Mouse (Mus musculus): ENCODE data around the gene Olfr1347. TPM values are rescaled to one million over a fixed set of nuclear protein-coding genes. Genes with fewer than 3 reads are reported as not detected.

Olfr1347 gene
- polyA plus RNA-seq (2015; fragmentation: Nextera tagmentation; extraction: Ambion mirVana) = not detected in 2 replicates

GRCm38 (mm10) chr7:6499655-6500054 is at the start of gene Olfr1347:
Gene Olfr1347, minus strand, starts transcription at chr7:6499755.

GRCm38 (mm10) chr7:6522850-6523249 is 23.3 kb upstream of the Olfr1347 start, which contains the start of gene Olfr1349:
Gene Olfr1349, minus strand, starts transcription at chr7:6522950.

GRCm38 (mm10) chr7:6508648-6509047 is 9.1 kb upstream of the Olfr1347 start, which contains the start of gene Olfr1348:
Gene Olfr1348, minus strand, starts transcription at chr7:6508748.

GRCm38 (mm10) chr7:6486841-6487240 is 12.7 kb downstream of the Olfr1347 start, which contains the start of gene Olfr5:
Gene Olfr5, minus strand, starts transcription at chr7:6486941.

GRCm38 (mm10) chr7:6466951-6467350 is 32.6 kb downstream of the Olfr1347 start, which contains the start of gene Olfr1346:
Gene Olfr1346, plus strand, starts transcription at chr7:6467101.

GRCm38 (mm10) chr7:6455868-6456267 is 43.7 kb downstream of the Olfr1347 start, which contains the start of gene Olfr1336:
Gene Olfr1336, plus strand, starts transcription at chr7:6456168.

GRCm38 (mm10) chr7:6438388-6438787 is 61.2 kb downstream of the Olfr1347 start, which contains the start of gene Olfr1344:
Gene Olfr1344, plus strand, starts transcription at chr7:6438688.

Other genes with a start within 250 kb of the Olfr1347 start
- gene Epp13, start 247.0 kb downstream of the Olfr1347 start, polyA plus RNA-seq (2015; fragmentation: Nextera tagmentation; extraction: Ambion mirVana) = not detected in 2 replicates
- 3.9 and 4.1 TPM in 2 replicates for gene Zfp667, start 213.2 kb downstream of the Olfr1347 start, polyA plus RNA-seq (2015; fragmentation: Nextera tagmentation; extraction: Ambion mirVana)
- gene Zfp583, start 168.5 kb downstream of the Olfr1347 start, polyA plus RNA-seq (2015; fragmentation: Nextera tagmentation; extraction: Ambion mirVana) = 1.8 and 2.0 TPM in 2 replicates
- gene Gm3854, start 156.0 kb downstream of the Olfr1347 start, polyA plus RNA-seq (2015; fragmentation: Nextera tagmentation; extraction: Ambion mirVana) = 0.28 and 0.38 TPM in 2 replicates
- 1.1 and 1.4 TPM in 2 replicates for gene Zfp78, start 136.5 kb downstream of the Olfr1347 start, polyA plus RNA-seq (2015; fragmentation: Nextera tagmentation; extraction: Ambion mirVana)
- 1.4 and 1.5 TPM in 2 replicates for gene Zfp28, start 116.5 kb downstream of the Olfr1347 start, polyA plus RNA-seq (2015; fragmentation: Nextera tagmentation; extraction: Ambion mirVana)
- gene Smim17, start 101.0 kb downstream of the Olfr1347 start, polyA plus RNA-seq (2015; fragmentation: Nextera tagmentation; extraction: Ambion mirVana) = 0.21 TPM in 1 of 2 replicates, not detected in the other
- gene Gm20715, start 89.5 kb downstream of the Olfr1347 start, polyA plus RNA-seq (2015; fragmentation: Nextera tagmentation; extraction: Ambion mirVana) = not detected in 2 replicates
- not detected in 2 replicates for gene Olfr1344, start 61.1 kb downstream of the Olfr1347 start, polyA plus RNA-seq (2015; fragmentation: Nextera tagmentation; extraction: Ambion mirVana)
- gene Olfr1336, start 43.6 kb downstream of the Olfr1347 start, polyA plus RNA-seq (2015; fragmentation: Nextera tagmentation; extraction: Ambion mirVana) = not detected in 2 replicates
- gene Olfr1346, start 32.7 kb downstream of the Olfr1347 start, polyA plus RNA-seq (2015; fragmentation: Nextera tagmentation; extraction: Ambion mirVana) = not detected in 2 replicates
- gene Olfr5, start 12.8 kb downstream of the Olfr1347 start, polyA plus RNA-seq (2015; fragmentation: Nextera tagmentation; extraction: Ambion mirVana) = not detected in 2 replicates
- gene Olfr1348, start 9.0 kb upstream of the Olfr1347 start, polyA plus RNA-seq (2015; fragmentation: Nextera tagmentation; extraction: Ambion mirVana) = not detected in 2 replicates
- gene Olfr1349, start 23.2 kb upstream of the Olfr1347 start, polyA plus RNA-seq (2015; fragmentation: Nextera tagmentation; extraction: Ambion mirVana) = not detected in 2 replicates
- not detected in 2 replicates for gene Olfr1350, start 65.1 kb upstream of the Olfr1347 start, polyA plus RNA-seq (2015; fragmentation: Nextera tagmentation; extraction: Ambion mirVana)
- 1.1 and 1.2 TPM in 2 replicates for gene Zim1, start 196.7 kb upstream of the Olfr1347 start, polyA plus RNA-seq (2015; fragmentation: Nextera tagmentation; extraction: Ambion mirVana)
- 18.2 and 25.5 TPM in 2 replicates for gene Peg3, start 230.7 kb upstream of the Olfr1347 start, polyA plus RNA-seq (2015; fragmentation: Nextera tagmentation; extraction: Ambion mirVana)
- 0.24 and 0.30 TPM in 2 replicates for gene Usp29, start 230.8 kb upstream of the Olfr1347 start, polyA plus RNA-seq (2015; fragmentation: Nextera tagmentation; extraction: Ambion mirVana)

All from spleen, postnatal 0 days (tissue).